Mouse (Mus musculus): ENCODE data around the gene Galnt15. TPM values are rescaled to one million over a fixed set of nuclear protein-coding genes. Genes with fewer than 3 reads are reported as not detected.
"Not testable (repeated sequence)": the region's sequence is repeated elsewhere in the genome, so short reads cannot be mapped to it uniquely, and the experiment has no call there.

Galnt15 gene
- polyA plus RNA-seq, 2 experiments, result 0.19 to 0.25 TPM

DNA sequence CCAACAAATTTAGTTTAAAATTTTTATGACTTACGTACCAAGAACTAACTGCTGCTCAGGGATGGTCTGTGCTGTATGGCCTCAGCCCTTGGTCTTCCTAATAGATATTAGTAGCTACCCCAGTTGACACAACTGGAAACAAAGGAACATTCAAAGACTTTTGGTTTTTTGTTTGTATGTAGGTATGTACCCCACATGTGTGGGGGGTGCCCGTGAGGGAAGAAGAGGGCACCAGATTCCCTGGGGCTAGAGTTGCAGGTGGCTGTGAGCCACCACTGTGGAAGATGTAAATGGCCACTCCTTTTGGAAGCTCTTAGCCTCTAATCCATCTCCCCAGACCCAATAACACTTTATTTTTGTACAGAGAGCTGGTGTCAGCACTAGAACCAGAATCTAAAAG lies 54.7 kb downstream of the Galnt15 start:
- Histone ChIP-seq H3K4me3 (replicated peaks; ENCODE audit: low read length) (no peak overlapping the region), H3K9ac (ENCODE audit: low read depth, low read length, severe bottlenecking) (no peak overlapping the region), H3K4me2 (replicated peaks; ENCODE audit: low read depth, low read length, severe bottlenecking) (no peak overlapping the region), H3K9me3 (ENCODE audit: control insufficient read depth, low read length) (no peaks in the 10 kb centered on the region), H3K36me3 (ENCODE audit: control insufficient read depth, insufficient read depth, low read length) (peaks cover 26% of the 10 kb centered on the region), H3K27ac (replicated peaks; ENCODE audit: low read depth, low read length) (no peak overlapping the region), H3K27me3 (ENCODE audit: control insufficient read depth, insufficient read depth, low read length) (no peaks in the 10 kb centered on the region), H3K4me1 (ENCODE audit: control insufficient read depth, insufficient read depth, low read length) (peaks cover 6% of the 10 kb centered on the region; the same call in 1 of the 2 replicates)
- 87% methylated on average over 2 of the region's 2 CpGs for WGBS
- ATAC-seq (ENCODE audit: low FRiP score, low read depth) (no peak), DNase-seq (ENCODE audit: low spot score) (no peak)
- TF ChIP-seq POLR2A (IDR thresholded peaks at IDR 0.05; ENCODE audit: borderline replicate concordance, extremely low read depth, insufficient read depth, insufficient read length), result no peak

DNA sequence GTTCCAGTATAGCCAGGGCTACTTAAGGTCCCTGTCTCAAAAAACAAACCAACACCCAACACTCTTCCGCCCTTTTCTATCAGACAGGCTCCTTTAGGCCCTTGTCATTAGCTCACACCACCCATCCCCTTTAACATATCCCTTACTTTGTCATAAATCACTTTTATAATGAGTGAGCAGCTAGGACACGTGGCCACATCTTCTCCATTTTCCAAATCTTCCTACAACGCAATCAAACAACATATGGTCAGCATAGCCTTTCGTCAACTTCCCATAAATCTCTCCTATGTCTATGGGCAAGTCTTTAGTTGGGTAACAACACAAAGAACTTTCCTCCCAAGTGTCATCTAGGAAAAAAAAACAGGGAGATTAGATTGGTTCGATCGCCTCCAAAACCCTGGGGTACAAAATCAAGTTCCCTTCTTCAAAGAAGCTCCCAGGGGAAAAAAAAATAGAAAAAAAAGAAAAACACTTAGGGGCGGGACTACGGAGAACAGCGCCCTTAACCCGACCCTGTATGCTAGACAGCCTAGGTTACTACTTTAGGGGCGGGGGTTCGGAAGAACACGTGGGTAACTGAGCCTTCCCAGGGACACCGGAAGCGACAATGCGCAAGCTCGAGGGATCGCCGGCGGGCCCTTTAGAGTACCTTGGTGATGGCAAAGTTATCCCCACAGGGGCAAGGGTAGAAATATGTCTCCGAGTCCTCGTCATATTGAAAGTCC lies 56.1 kb downstream of the Galnt15 start, which contains the start of gene Oxnad1:
Gene Oxnad1 (plus strand): TSS at position 614 of the 725 bp plus-strand sequence.
- H3K9ac ChIP-seq (ENCODE audit: low read depth, low read length, severe bottlenecking), result peak within 1 kb of the TSS; percentile 61
- 2% methylated on average over 22 of the region's 22 CpGs for WGBS
- DNase-seq (ENCODE audit: low spot score) (peak; percentile 87), ATAC-seq (ENCODE audit: low FRiP score, low read depth) (peak; percentile 91)
- H3K36me3 ChIP-seq (ENCODE audit: control insufficient read depth, insufficient read depth, low read length), result peaks cover 26% of the 10 kb centered on the region
- peak within 1 kb of the TSS; percentile 68 for H3K4me2 ChIP-seq (replicated peaks; ENCODE audit: low read depth, low read length, severe bottlenecking)
- TF ChIP-seq POLR2A (IDR thresholded peaks at IDR 0.05; ENCODE audit: borderline replicate concordance, extremely low read depth, insufficient read depth, insufficient read length), result no peak
- no peaks in the 10 kb centered on the region for H3K27me3 ChIP-seq (ENCODE audit: control insufficient read depth, insufficient read depth, low read length)
- H3K9me3 ChIP-seq (ENCODE audit: control insufficient read depth, low read length), result no peaks in the 10 kb centered on the region
- peak within 1 kb of the TSS; percentile 50 for H3K4me3 ChIP-seq (replicated peaks; ENCODE audit: low read length)
- H3K27ac ChIP-seq (replicated peaks; ENCODE audit: low read depth, low read length), result peak within 1 kb of the TSS; percentile 55
- peaks cover 6% of the 10 kb centered on the region; the same call in 1 of the 2 replicates for H3K4me1 ChIP-seq (ENCODE audit: control insufficient read depth, insufficient read depth, low read length)

DNA sequence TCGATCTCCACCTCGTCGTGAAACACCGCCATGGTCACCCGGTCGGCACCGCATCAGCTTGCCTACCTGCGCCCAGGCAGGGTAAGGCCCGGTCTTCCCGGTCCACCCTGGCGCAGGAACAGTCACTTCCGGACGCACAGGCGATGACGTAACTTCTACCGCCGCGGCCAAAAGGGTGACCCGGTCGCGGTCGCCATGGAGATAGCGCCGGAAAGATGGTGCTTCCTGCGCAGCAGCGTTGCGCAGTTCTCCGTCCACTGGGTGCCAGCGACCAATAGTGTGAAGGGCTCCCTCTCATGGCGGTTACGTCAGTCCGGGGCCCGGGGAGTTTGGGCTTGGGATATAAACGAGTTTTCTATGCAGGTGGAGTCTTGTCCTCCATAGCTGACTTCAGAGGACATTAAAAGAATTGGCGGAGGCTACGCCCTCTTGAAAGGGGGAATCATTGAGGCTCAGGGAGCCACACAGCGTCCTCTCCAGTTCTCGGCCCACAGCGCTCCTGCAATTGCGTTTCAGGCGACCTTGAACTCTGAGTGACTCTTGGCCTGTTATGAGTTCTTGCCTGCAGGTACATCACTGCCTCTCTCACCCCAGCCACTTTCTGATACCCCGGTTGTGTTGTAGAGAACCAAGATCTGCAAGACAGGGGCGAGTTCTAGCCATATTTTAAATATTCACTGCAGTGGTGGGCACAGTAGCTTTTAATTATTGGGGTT lies 56.9 kb downstream of the Galnt15 start, which contains the start of gene Dph3:
Gene Dph3 (minus strand): TSS at position 244 of the 716 bp plus-strand sequence.
- H3K9ac ChIP-seq (ENCODE audit: low read depth, low read length, severe bottlenecking), result peak within 1 kb of the TSS; percentile 61
- H3K9me3 ChIP-seq (ENCODE audit: control insufficient read depth, low read length), result no peaks in the 10 kb centered on the region
- ATAC-seq (ENCODE audit: low FRiP score, low read depth), result peak; percentile 95
- H3K4me2 ChIP-seq (replicated peaks; ENCODE audit: low read depth, low read length, severe bottlenecking), result peak within 1 kb of the TSS; percentile 68
- under 1% methylated on average over 43 of the region's 43 CpGs for WGBS
- no peaks in the 10 kb centered on the region for H3K27me3 ChIP-seq (ENCODE audit: control insufficient read depth, insufficient read depth, low read length)
- peaks cover 26% of the 10 kb centered on the region for H3K36me3 ChIP-seq (ENCODE audit: control insufficient read depth, insufficient read depth, low read length)
- peak within 1 kb of the TSS; percentile 50 for H3K4me3 ChIP-seq (replicated peaks; ENCODE audit: low read length)
- H3K27ac ChIP-seq (replicated peaks; ENCODE audit: low read depth, low read length), result peak within 1 kb of the TSS; percentile 55
- H3K4me1 ChIP-seq (ENCODE audit: control insufficient read depth, insufficient read depth, low read length), result peaks cover 6% of the 10 kb centered on the region; the same call in 1 of the 2 replicates
- TF ChIP-seq POLR2A (IDR thresholded peaks at IDR 0.05; ENCODE audit: borderline replicate concordance, extremely low read depth, insufficient read depth, insufficient read length), result peak; percentile 60; the same call in 1 of the 2 replicates
- DNase-seq (ENCODE audit: low spot score), result peak; percentile 98

DNA sequence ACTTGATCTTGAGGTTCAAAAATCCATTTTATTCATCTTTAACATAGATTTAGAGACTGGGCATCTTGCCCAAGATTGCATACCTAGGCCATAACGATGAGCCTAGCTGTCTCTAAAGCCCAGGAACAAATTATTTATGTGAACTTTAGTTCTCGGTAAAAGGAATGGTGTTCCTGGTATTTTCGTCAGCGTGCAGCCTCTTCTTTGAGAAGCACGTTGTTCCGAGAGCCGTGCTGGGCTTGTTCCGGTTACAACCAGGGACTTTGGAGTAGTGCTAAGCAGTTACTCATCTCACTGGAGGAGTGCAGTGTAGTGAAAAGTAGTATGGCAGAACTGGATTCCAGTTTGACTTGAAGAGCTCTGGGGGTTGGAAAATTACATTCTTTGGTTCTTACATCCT lies 57.4 kb downstream of the Galnt15 start:
- Histone ChIP-seq H3K27me3 (ENCODE audit: control insufficient read depth, insufficient read depth, low read length) (no peaks in the 10 kb centered on the region), H3K4me1 (ENCODE audit: control insufficient read depth, insufficient read depth, low read length) (peaks cover 10% of the 10 kb centered on the region; the same call in 1 of the 2 replicates), H3K36me3 (ENCODE audit: control insufficient read depth, insufficient read depth, low read length) (peaks cover 20% of the 10 kb centered on the region), H3K9ac (ENCODE audit: low read depth, low read length, severe bottlenecking) (peak overlapping the region; percentile 61), H3K9me3 (ENCODE audit: control insufficient read depth, low read length) (no peaks in the 10 kb centered on the region), H3K4me2 (replicated peaks; ENCODE audit: low read depth, low read length, severe bottlenecking) (peak overlapping the region; percentile 68), H3K4me3 (replicated peaks; ENCODE audit: low read length) (peak overlapping the region; percentile 50), H3K27ac (replicated peaks; ENCODE audit: low read depth, low read length) (peak overlapping the region; percentile 55)
- ATAC-seq (ENCODE audit: low FRiP score, low read depth) (no peak), DNase-seq (ENCODE audit: low spot score) (peak; percentile 8)
- TF ChIP-seq POLR2A (IDR thresholded peaks at IDR 0.05; ENCODE audit: borderline replicate concordance, extremely low read depth, insufficient read depth, insufficient read length), result no peak
- WGBS, result 21% methylated on average over 8 of the region's 8 CpGs

DNA sequence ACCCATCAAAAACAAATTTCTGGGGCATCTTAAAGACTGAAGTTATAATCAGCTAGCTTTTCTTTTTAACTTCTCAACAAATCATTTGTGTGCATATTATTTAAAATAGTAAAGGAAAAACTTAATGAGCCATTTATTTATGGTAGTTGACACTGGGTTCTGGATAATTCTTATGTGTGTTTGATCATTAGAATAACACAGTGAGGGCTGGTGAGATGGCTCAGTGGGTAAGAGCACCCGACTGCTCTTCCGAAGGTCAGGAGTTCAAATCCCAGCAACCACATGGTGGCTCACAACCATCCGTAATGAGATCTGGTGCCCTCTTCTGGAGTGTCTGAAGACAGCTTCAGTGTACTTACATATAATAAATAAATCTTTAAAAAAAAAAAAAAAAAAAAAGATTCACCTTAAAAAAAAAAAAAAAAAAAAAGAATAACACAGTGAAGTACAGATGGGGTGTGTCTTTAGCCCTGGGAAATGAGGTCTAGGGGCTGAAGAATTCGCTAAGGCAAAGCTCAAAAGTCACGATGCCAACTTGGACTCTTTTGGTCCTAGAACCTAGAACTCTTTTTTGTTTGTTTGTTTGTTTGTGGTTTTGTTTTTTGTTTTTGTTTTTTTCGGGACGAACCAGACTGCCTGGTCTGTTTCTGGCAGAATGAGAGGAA lies 58.9 kb downstream of the Galnt15 start:
- not testable (repeated sequence) for H3K9ac ChIP-seq (ENCODE audit: low read depth, low read length, severe bottlenecking); H3K4me3 ChIP-seq (replicated peaks; ENCODE audit: low read length); DNase-seq (ENCODE audit: low spot score); H3K4me2 ChIP-seq (replicated peaks; ENCODE audit: low read depth, low read length, severe bottlenecking); ATAC-seq (ENCODE audit: low FRiP score, low read depth); H3K9me3 ChIP-seq (ENCODE audit: control insufficient read depth, low read length); H3K27me3 ChIP-seq (ENCODE audit: control insufficient read depth, insufficient read depth, low read length); H3K27ac ChIP-seq (replicated peaks; ENCODE audit: low read depth, low read length)
- 91% methylated on average over 7 of the region's 7 CpGs for WGBS
- H3K4me1 ChIP-seq (ENCODE audit: control insufficient read depth, insufficient read depth, low read length), result peaks cover 11% of the 10 kb centered on the region; the same call in 1 of the 2 replicates
- H3K36me3 ChIP-seq (ENCODE audit: control insufficient read depth, insufficient read depth, low read length), result peaks cover 12% of the 10 kb centered on the region
